Mouse (Mus musculus): Measurements from ENCODE around the gene Scamp2. TPM values are rescaled to one million over a fixed set of nuclear protein-coding genes. Genes with fewer than 3 reads are reported as not detected.

Gene Scamp2
- total and polyA plus RNA-seq, 2 experiments from 2014 or later = 41.2 to 47.4 TPM

DNA sequence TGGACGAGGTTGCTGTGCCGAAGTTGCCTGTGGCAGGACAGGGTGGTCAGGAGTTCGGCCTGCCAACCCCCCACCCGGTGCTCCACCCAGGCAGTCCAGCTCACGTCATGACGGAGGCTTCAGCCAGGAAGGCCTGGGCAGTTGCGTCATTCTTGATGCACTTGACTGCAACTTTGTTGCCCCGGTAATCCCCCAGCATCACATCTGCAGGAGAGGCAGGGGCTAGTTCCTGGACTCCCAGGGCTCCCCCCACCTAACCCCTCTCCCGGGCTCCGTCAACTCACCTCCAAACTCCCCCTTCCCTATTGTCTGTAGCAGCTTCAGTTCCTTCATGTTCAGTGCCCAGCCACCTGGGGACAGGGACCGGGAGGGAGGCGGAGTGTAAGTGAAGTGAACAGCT, 68.0 kb downstream of the Scamp2 start:
- Histone ChIP-seq H3K27me3 (ENCODE audit: insufficient read depth, low read length) (no peaks in the 10 kb centered on the region), H3K9me3 (ENCODE audit: low read length) (no peaks in the 10 kb centered on the region), H3K36me3 (ENCODE audit: insufficient read depth, low read length) (peaks cover 76% of the 10 kb centered on the region), H3K4me1 (ENCODE audit: insufficient read depth, low read length) (no peaks in the 10 kb centered on the region), H3K4me3 (ENCODE audit: low read depth, low read length) (no peak overlapping the region), H3K4me2 (ENCODE audit: low read depth, low read length, poor library complexity, severe bottlenecking) (no peak overlapping the region), H3K9ac (replicated peaks; ENCODE audit: low read length, poor library complexity, severe bottlenecking) (no peak overlapping the region), H3K27ac (ENCODE audit: low read depth, low read length) (no peak overlapping the region)
- TF ChIP-seq CTCF (IDR thresholded peaks at IDR 0.05) = no peak
- ATAC-seq (ENCODE audit: low FRiP score) (no peak), DNase-seq (ENCODE audit: low spot score) (no peak)
- WGBS = 92% methylated on average over 12 of the region's 12 CpGs

DNA sequence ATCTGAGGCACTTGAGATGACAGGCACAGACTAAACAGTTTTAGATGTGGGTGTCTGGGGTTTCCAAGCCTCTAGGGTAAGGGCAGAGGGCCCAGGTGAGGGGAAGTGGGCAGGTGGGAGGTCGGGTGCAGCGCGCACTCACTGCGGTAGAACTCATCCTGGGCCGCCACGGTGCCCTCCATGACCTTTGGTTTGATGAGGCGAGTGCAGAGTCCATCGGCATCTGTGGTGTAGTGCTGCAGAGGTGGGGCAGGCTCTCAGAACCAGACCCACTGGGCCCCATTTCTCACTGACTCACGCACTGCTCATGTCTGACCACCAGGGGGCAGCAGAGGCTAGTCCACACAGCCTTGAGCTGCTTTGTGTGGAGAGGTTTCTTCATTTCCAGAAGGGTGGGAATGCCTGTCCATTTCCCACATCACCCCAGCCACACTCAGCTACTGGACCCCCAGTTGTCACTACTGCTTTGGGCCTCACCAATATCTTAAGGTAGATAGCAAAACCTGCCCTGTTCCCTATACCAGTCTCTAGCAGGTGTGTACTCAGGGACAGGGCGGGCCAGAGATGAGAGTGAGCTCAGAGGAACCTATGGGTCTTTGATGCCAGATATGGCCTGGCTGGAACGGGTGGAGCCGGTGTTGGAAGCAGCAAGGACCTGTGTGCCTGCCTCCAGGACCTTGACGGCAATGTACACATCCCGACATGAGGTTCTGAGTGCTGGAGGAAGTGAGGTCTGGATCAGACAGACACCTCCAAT, 68.6 kb downstream of the Scamp2 start:
- TF ChIP-seq CTCF (IDR thresholded peaks at IDR 0.05) = peak; percentile 98
- H3K4me2 ChIP-seq (ENCODE audit: low read depth, low read length, poor library complexity, severe bottlenecking) = no peak overlapping the region
- 0 out of 2 replicates have a peak overlapping the region, but pooled peaks have one; percentile 0 for H3K27ac ChIP-seq (ENCODE audit: low read depth, low read length)
- no peaks in the 10 kb centered on the region for H3K27me3 ChIP-seq (ENCODE audit: insufficient read depth, low read length)
- peaks cover 79% of the 10 kb centered on the region for H3K36me3 ChIP-seq (ENCODE audit: insufficient read depth, low read length)
- ATAC-seq (ENCODE audit: low FRiP score) (peak; percentile 66), DNase-seq (ENCODE audit: low spot score) (peak; percentile 77)
- no peaks in the 10 kb centered on the region for H3K4me1 ChIP-seq (ENCODE audit: insufficient read depth, low read length)
- H3K9ac ChIP-seq (replicated peaks; ENCODE audit: low read length, poor library complexity, severe bottlenecking) = no peak overlapping the region
- H3K9me3 ChIP-seq (ENCODE audit: low read length) = no peaks in the 10 kb centered on the region
- H3K4me3 ChIP-seq (ENCODE audit: low read depth, low read length) = no peak overlapping the region
- WGBS = 73% methylated on average over 14 of the region's 14 CpGs

DNA sequence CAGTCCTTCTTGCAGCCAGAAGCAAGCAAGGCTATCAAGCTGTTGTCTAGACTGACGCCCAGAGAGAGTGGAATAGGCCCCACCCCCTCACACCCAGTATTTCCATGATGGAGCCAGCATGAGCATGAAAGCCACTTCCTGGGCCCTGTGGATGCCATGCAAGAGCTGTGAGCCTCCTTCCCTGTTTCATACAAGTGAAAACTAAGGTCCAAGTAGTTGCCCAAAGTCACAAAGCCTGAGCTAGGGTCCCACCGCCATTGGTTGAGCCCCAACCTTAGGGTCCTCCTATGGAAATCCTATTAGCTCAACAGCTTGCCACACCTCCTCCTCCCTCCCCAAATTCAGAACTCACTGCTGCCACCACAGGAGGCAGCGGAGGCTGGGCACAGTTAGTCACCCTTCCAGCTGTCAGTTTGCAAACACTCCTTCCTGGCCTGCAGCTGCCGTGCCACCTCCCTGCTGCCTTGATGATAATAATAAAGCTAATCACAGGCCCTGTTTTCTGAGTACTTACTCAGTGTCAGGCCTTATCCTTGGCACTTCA, 72.8 kb downstream of the Scamp2 start:
- no peak overlapping the region for H3K27ac ChIP-seq (ENCODE audit: low read depth, low read length)
- TF ChIP-seq CTCF (IDR thresholded peaks at IDR 0.05) = peak; percentile 46
- H3K9me3 ChIP-seq (ENCODE audit: low read length) = no peaks in the 10 kb centered on the region
- peaks cover under 1% of the 10 kb centered on the region; the same call in 1 of the 2 replicates for H3K4me1 ChIP-seq (ENCODE audit: insufficient read depth, low read length)
- peaks cover 39% of the 10 kb centered on the region for H3K36me3 ChIP-seq (ENCODE audit: insufficient read depth, low read length)
- peak; percentile 36 for DNase-seq (ENCODE audit: low spot score)
- ATAC-seq (ENCODE audit: low FRiP score) = no peak
- H3K9ac ChIP-seq (replicated peaks; ENCODE audit: low read length, poor library complexity, severe bottlenecking) = no peak overlapping the region
- no peaks in the 10 kb centered on the region for H3K27me3 ChIP-seq (ENCODE audit: insufficient read depth, low read length)
- 27% methylated on average over 4 of the region's 4 CpGs for WGBS
- no peak overlapping the region for H3K4me2 ChIP-seq (ENCODE audit: low read depth, low read length, poor library complexity, severe bottlenecking)
- no peak overlapping the region for H3K4me3 ChIP-seq (ENCODE audit: low read depth, low read length)

DNA sequence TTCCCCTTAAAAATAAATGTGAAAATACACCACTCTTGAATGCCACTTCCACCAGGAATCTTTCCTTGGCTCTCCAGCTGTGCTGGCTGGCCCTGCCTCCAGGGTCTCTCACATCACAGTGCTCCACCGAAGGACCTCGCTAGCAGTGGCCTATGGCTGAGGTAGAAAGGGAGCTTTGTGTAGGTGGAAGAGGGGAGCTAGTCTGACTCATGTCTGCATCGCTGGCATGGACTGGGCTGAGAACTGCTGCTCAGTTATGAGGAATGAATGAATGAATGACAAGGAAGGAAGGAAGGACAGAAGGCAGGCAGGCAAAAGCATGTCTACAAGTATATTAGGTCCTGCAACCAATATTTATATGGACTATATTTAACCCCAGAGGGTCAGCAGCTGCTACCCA, 76.5 kb downstream of the Scamp2 start:
- no peak for TF ChIP-seq CTCF (IDR thresholded peaks at IDR 0.05)
- 73% methylated on average over 3 of the region's 3 CpGs for WGBS
- Histone ChIP-seq H3K27me3 (ENCODE audit: insufficient read depth, low read length) (no peaks in the 10 kb centered on the region), H3K4me2 (ENCODE audit: low read depth, low read length, poor library complexity, severe bottlenecking) (no peak overlapping the region), H3K27ac (ENCODE audit: low read depth, low read length) (no peak overlapping the region), H3K36me3 (ENCODE audit: insufficient read depth, low read length) (peaks cover 16% of the 10 kb centered on the region), H3K4me1 (ENCODE audit: insufficient read depth, low read length) (peaks cover 19% of the 10 kb centered on the region), H3K9me3 (ENCODE audit: low read length) (no peaks in the 10 kb centered on the region), H3K9ac (replicated peaks; ENCODE audit: low read length, poor library complexity, severe bottlenecking) (no peak overlapping the region), H3K4me3 (ENCODE audit: low read depth, low read length) (no peak overlapping the region)
- DNase-seq (ENCODE audit: low spot score) = no peak
- ATAC-seq (ENCODE audit: low FRiP score) = no peak

DNA sequence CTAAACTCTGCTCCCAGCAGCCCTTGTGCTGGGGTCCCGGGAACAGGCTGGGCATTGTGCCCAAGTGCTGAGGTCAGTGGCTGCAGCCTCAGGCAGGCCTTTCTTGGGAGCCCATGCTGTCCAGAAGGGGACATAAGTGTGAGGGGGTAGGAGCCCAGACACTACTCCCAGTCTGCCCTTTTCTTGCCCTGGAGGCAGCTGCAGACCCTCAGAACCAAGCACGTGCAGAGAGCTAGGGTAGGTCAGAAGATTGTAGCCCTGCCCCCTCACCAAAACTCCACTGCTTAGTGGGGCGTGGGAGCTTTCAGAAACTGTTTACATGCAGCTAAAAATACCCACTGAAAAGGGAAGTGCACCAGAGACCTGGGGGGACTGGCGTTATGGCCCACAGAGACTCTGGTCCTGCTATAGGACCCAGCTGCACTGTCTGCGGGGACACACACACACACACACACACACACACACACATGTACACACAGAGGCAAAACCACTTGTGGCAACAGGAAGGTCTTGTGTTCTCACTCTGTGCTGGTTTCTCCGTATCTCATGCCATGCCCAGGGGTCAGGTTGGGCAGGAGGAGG, 77.1 kb downstream of the Scamp2 start:
- ATAC-seq (ENCODE audit: low FRiP score) (no peak), DNase-seq (ENCODE audit: low spot score) (peak; percentile 57)
- peaks cover 15% of the 10 kb centered on the region for H3K36me3 ChIP-seq (ENCODE audit: insufficient read depth, low read length)
- no peak overlapping the region for H3K9ac ChIP-seq (replicated peaks; ENCODE audit: low read length, poor library complexity, severe bottlenecking)
- no peak overlapping the region for H3K4me3 ChIP-seq (ENCODE audit: low read depth, low read length)
- no peaks in the 10 kb centered on the region for H3K9me3 ChIP-seq (ENCODE audit: low read length)
- WGBS = 55% methylated on average over 6 of the region's 6 CpGs
- H3K4me1 ChIP-seq (ENCODE audit: insufficient read depth, low read length) = peaks cover 25% of the 10 kb centered on the region
- H3K27ac ChIP-seq (ENCODE audit: low read depth, low read length) = peak overlapping the region; percentile 34
- H3K4me2 ChIP-seq (ENCODE audit: low read depth, low read length, poor library complexity, severe bottlenecking) = no peak overlapping the region
- no peaks in the 10 kb centered on the region for H3K27me3 ChIP-seq (ENCODE audit: insufficient read depth, low read length)
- no peak for TF ChIP-seq CTCF (IDR thresholded peaks at IDR 0.05)

Other genes with a start within 250 kb of the Scamp2 start
- 23.1 and 29.7 TPM in 2 replicates for gene Ppcdc, start 120.8 kb upstream of the Scamp2 start, total RNA-seq (2014; rRNA removed)
- 15.0 and 17.6 TPM in 2 replicates for gene Ppcdc, start 120.8 kb upstream of the Scamp2 start, polyA plus RNA-seq (2015; fragmentation: Nextera tagmentation; extraction: Ambion mirVana)
- gene Scamp5, start 92.9 kb upstream of the Scamp2 start, total RNA-seq (2014; rRNA removed) = 389 and 404 TPM in 2 replicates
- gene Scamp5, start 92.9 kb upstream of the Scamp2 start, polyA plus RNA-seq (2015; fragmentation: Nextera tagmentation; extraction: Ambion mirVana) = 206 and 213 TPM in 2 replicates
- gene Rpp25, start 56.9 kb upstream of the Scamp2 start, total RNA-seq (2014; rRNA removed) = 24.2 and 24.8 TPM in 2 replicates
- gene Rpp25, start 56.9 kb upstream of the Scamp2 start, polyA plus RNA-seq (2015; fragmentation: Nextera tagmentation; extraction: Ambion mirVana) = 26.5 and 34.5 TPM in 2 replicates
- gene Cox5a, start 39.7 kb upstream of the Scamp2 start, total RNA-seq (2014; rRNA removed) = 250 and 266 TPM in 2 replicates
- 1,115 and 1,120 TPM in 2 replicates for gene Cox5a, start 39.7 kb upstream of the Scamp2 start, polyA plus RNA-seq (2015; fragmentation: Nextera tagmentation; extraction: Ambion mirVana)
- 20.6 and 29.7 TPM in 2 replicates for gene Fam219b, start 23.4 kb upstream of the Scamp2 start, total RNA-seq (2014; rRNA removed)
- gene Fam219b, start 23.4 kb upstream of the Scamp2 start, polyA plus RNA-seq (2015; fragmentation: Nextera tagmentation; extraction: Ambion mirVana) = 24.8 and 25.6 TPM in 2 replicates
- 60.5 and 71.9 TPM in 2 replicates for gene Mpi, start 8.2 kb upstream of the Scamp2 start, total RNA-seq (2014; rRNA removed)
- gene Mpi, start 8.2 kb upstream of the Scamp2 start, polyA plus RNA-seq (2015; fragmentation: Nextera tagmentation; extraction: Ambion mirVana) = 57.2 and 61.2 TPM in 2 replicates
- gene Ulk3, start 28.5 kb downstream of the Scamp2 start, total RNA-seq (2014; rRNA removed) = 18.9 and 23.3 TPM in 2 replicates
- 17.4 and 19.9 TPM in 2 replicates for gene Ulk3, start 28.5 kb downstream of the Scamp2 start, polyA plus RNA-seq (2015; fragmentation: Nextera tagmentation; extraction: Ambion mirVana)
- 0.09 TPM in 1 of 2 replicates, not detected in the other for gene Cplx3, start 45.3 kb downstream of the Scamp2 start, total RNA-seq (2014; rRNA removed)
- gene Cplx3, start 45.3 kb downstream of the Scamp2 start, polyA plus RNA-seq (2015; fragmentation: Nextera tagmentation; extraction: Ambion mirVana) = 1.9 and 2.2 TPM in 2 replicates
- not detected in 2 replicates for gene Lman1l, start 59.8 kb downstream of the Scamp2 start, total RNA-seq (2014; rRNA removed)
- 0.10 TPM in 1 of 2 replicates, not detected in the other for gene Lman1l, start 59.8 kb downstream of the Scamp2 start, polyA plus RNA-seq (2015; fragmentation: Nextera tagmentation; extraction: Ambion mirVana)
- gene Csk, start 92.7 kb downstream of the Scamp2 start, total RNA-seq (2014; rRNA removed) = 133 and 152 TPM in 2 replicates
- gene Csk, start 92.7 kb downstream of the Scamp2 start, polyA plus RNA-seq (2015; fragmentation: Nextera tagmentation; extraction: Ambion mirVana) = 42.4 and 45.5 TPM in 2 replicates
- gene Cyp1a2, start 122.8 kb downstream of the Scamp2 start, total RNA-seq (2014; rRNA removed) = not detected in 2 replicates
- gene Cyp1a2, start 122.8 kb downstream of the Scamp2 start, polyA plus RNA-seq (2015; fragmentation: Nextera tagmentation; extraction: Ambion mirVana) = not detected in 2 replicates
- 0.28 TPM in 1 of 2 replicates, not detected in the other for gene Cyp1a1, start 127.0 kb downstream of the Scamp2 start, total RNA-seq (2014; rRNA removed)
- 0.09 TPM in 2 replicates for gene Cyp1a1, start 127.0 kb downstream of the Scamp2 start, polyA plus RNA-seq (2015; fragmentation: Nextera tagmentation; extraction: Ambion mirVana)
- gene Edc3, start 147.6 kb downstream of the Scamp2 start, total RNA-seq (2014; rRNA removed) = 10.6 and 11.9 TPM in 2 replicates
- gene Edc3, start 147.6 kb downstream of the Scamp2 start, polyA plus RNA-seq (2015; fragmentation: Nextera tagmentation; extraction: Ambion mirVana) = 27.3 and 27.8 TPM in 2 replicates
- gene Clk3, start 204.9 kb downstream of the Scamp2 start, total RNA-seq (2014; rRNA removed) = 82.1 and 83.7 TPM in 2 replicates
- 53.4 and 54.3 TPM in 2 replicates for gene Clk3, start 204.9 kb downstream of the Scamp2 start, polyA plus RNA-seq (2015; fragmentation: Nextera tagmentation; extraction: Ambion mirVana)

All from midbrain, postnatal 0 days (tissue).